Mouse (Mus musculus): ENCODE results near the gene Raet1d.
A peak's percentile ranks its signal among the peaks of the same experiment; 100 is the strongest.
"Not testable (repeated sequence)": the region's sequence is repeated elsewhere in the genome, so short reads cannot be mapped to it uniquely, and the experiment has no call there.

Raet1d gene

GRCm38 (mm10) chr10:22360252-22360651 is at the start of gene Raet1d:
Raet1d (plus strand) TSS chr10:22360552.
- not testable (repeated sequence) for DNase-seq

GRCm38 (mm10) chr10:22322858-22323257 is 37.5 kb upstream of the Raet1d start:
- no peak for DNase-seq

GRCm38 (mm10) chr10:22345721-22346120 is 14.6 kb upstream of the Raet1d start:
- not testable (repeated sequence) for DNase-seq

- not testable (repeated sequence) for DNase-seq
Observed at GRCm38 (mm10) chr10:22353548-22354195, 6.7 kb upstream of the Raet1d start.

GRCm38 (mm10) chr10:22354196-22354574 is 6.2 kb upstream of the Raet1d start:
- DNase-seq: not testable (repeated sequence)

- DNase-seq: not testable (repeated sequence)
Observed at GRCm38 (mm10) chr10:22357373-22357772, 3.0 kb upstream of the Raet1d start.

- DNase-seq: not testable (repeated sequence)
Observed at GRCm38 (mm10) chr10:22360957-22361356, 605 bp downstream of the Raet1d start.

- DNase-seq: not testable (repeated sequence)
Observed at GRCm38 (mm10) chr10:22361415-22362352, 1.3 kb downstream of the Raet1d start.

- not testable (repeated sequence) for DNase-seq
Observed at GRCm38 (mm10) chr10:22362466-22362865, 2.1 kb downstream of the Raet1d start.

GRCm38 (mm10) chr10:22364915-22365314 is 4.6 kb downstream of the Raet1d start:
- not testable (repeated sequence) for DNase-seq

DNA sequence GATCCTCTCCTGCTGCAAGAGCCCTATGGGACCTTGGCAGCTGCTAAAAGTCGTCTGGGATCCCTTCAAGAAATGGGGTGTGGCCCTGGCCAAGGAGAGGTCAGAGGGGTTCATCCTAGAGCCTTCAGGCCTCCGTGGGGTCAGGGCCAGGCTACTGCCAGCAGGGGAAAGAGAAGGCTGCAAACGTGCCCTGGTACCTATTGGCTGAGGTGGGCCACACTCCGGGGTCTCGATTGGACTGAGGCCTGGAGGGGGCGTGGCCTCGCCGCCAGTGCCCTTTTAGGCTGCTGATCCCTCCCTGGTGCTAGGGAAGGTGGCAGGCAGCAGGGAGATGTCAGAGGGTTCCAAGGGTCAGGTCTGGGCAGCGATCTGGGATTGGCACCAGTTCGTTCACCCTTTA is 20.9 kb downstream of the Raet1d start:
- not testable (repeated sequence) for DNase-seq

- not testable (repeated sequence) for DNase-seq
Observed at GRCm38 (mm10) chr10:22390146-22390545, 29.8 kb downstream of the Raet1d start.

GRCm38 (mm10) chr10:22391616-22392015 is 31.3 kb downstream of the Raet1d start:
- not testable (repeated sequence) for DNase-seq

- DNase-seq: not testable (repeated sequence)
Observed at GRCm38 (mm10) chr10:22393028-22393824, 32.9 kb downstream of the Raet1d start.

- not testable (repeated sequence) for DNase-seq
Observed at GRCm38 (mm10) chr10:22396680-22397079, 36.3 kb downstream of the Raet1d start.

DNA sequence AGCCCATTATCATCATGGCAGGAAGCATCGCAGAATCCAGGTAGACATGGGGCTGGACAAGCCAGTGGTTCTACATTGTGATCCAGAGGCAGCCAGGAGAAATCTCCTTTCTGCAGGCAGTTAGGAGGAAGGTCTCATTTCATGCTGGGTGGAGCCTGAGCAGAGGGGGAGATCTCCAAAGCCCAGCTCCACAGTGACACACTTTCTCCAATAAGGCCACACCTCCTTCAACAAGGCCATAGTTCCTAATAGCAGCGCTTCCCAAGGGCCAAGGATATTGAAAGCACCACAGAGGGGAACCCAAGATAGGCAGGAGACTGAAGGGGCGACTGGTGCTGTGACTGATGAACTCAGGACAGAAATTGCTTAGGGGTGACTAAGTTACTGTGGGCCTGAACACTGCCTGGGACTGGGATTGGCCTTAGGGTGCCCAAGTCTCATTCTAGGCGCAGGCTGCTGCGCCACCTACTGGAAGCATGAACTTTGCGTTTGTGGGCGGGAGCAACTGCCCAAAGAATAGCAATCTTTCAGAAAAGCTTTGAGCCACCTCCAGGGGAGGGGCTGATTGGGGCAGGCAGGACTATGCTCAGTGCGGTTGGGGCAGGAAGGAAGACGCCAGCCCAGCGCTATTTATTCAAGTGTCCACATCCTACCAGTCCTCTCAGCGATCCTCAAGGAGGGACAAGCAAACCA is 42.0 kb downstream of the Raet1d start:
- DNase-seq: peak; percentile 59

- DNase-seq: peak; percentile 3
Observed at GRCm38 (mm10) chr10:22413702-22414494, 53.5 kb downstream of the Raet1d start.
